8 mouse cellular contexts compared by ENCODE assay signal in the genomic region with DNA sequence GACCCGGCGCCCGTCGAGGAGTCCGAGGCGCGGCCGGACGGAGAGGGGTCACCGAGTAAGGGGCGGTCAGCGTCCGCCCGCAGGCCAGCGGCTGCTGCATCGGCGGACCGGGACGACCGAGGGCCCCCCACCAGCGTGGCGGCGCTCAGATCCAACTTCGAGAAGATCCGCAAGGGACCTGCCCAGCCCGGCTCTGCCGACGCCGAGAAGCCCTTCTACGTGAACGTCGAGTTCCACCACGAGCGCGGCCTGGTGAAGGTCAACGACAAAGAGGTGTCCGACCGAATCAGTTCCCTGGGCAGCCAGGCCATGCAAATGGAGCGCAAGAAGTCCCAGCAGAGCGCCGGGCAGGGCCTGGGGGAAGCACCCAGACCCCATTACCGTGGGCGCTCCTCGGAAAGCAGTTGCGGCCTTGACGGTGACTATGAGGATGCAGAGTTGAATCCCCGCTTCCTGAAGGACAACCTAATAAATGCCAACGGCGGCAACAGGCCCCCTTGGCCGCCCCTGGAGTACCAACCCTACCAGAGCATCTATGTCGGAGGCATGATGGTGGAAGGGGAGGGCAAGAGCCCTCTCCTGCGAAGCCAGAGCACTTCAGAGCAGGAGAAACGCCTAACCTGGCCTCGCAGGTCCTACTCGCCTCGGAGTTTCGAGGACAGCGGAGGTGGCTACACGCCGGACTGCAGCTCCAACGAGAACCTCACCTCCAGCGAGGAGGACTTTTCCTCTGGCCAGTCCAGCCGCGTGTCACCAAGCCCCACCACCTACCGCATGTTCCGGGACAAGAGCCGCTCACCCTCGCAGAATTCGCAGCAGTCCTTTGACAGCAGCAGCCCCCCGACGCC. TPM values are rescaled to one million over a fixed set of nuclear protein-coding genes. Genes with fewer than 3 reads are reported as not detected.
DNase-seq lines count a peak whose midpoint lies in the region; ATAC-seq and TF ChIP-seq lines count a peak whose summit lies in the region.

No protein-coding gene starts in this region.

- H3K9ac ChIP-seq in embryonic facial prominence, embryonic 15.5 days: peak overlapping the region; percentile 64
- H3K9ac ChIP-seq in hindbrain, postnatal 0 days (replicated peaks; ENCODE audit: low read length): peak overlapping the region; percentile 77
- H3K9ac ChIP-seq in liver, embryonic 15.5 days: peak overlapping the region; percentile 45; the same call in 1 of the 2 replicates

- peak overlapping the region; percentile 83 for H3K4me3 ChIP-seq in embryonic facial prominence, embryonic 15.5 days (replicated peaks)
- H3K4me3 ChIP-seq in hindbrain, postnatal 0 days (ENCODE audit: low read length): peak overlapping the region; percentile 87
- peak overlapping the region; percentile 64 for H3K4me3 ChIP-seq in liver, embryonic 15.5 days (replicated peaks)
- peak overlapping the region; percentile 92 for H3K4me3 ChIP-seq in small intestine, adult 2 months (ENCODE audit: low read depth, low read length)

- TF ChIP-seq CTCF in hindbrain, postnatal 0 days (IDR thresholded peaks at IDR 0.05; ENCODE audit: low read depth): no peak
- TF ChIP-seq CTCF in small intestine, adult 2 months (IDR thresholded peaks at IDR 0.05; ENCODE audit: extremely low read depth, insufficient read length, insufficient replicate concordance, low read depth, low read length): no peak

- no peaks in the 10 kb centered on the region for H3K9me3 ChIP-seq in embryonic facial prominence, embryonic 15.5 days (replicated peaks)
- H3K9me3 ChIP-seq in hindbrain, postnatal 0 days (ENCODE audit: low read length): no peaks in the 10 kb centered on the region
- no peaks in the 10 kb centered on the region for H3K9me3 ChIP-seq in liver, embryonic 15.5 days (replicated peaks)

- H3K4me1 ChIP-seq in embryonic facial prominence, embryonic 15.5 days: peaks cover 54% of the 10 kb centered on the region
- peaks cover 48% of the 10 kb centered on the region for H3K4me1 ChIP-seq in hindbrain, postnatal 0 days (ENCODE audit: insufficient read depth, low read length)
- peaks cover 55% of the 10 kb centered on the region for H3K4me1 ChIP-seq in liver, embryonic 15.5 days (replicated peaks)
- peaks cover 26% of the 10 kb centered on the region for H3K4me1 ChIP-seq in small intestine, adult 2 months (ENCODE audit: control insufficient read depth, insufficient read depth, insufficient read length, low read length)

- no peaks in the 10 kb centered on the region for H3K27me3 ChIP-seq in embryonic facial prominence, embryonic 15.5 days
- no peaks in the 10 kb centered on the region for H3K27me3 ChIP-seq in hindbrain, postnatal 0 days (ENCODE audit: insufficient read depth, low read length)
- H3K27me3 ChIP-seq in liver, embryonic 15.5 days: peaks cover 42% of the 10 kb centered on the region
- H3K27me3 ChIP-seq in small intestine, adult 2 months (ENCODE audit: control insufficient read depth, insufficient read depth, low read length): no peaks in the 10 kb centered on the region

- ATAC-seq in embryonic facial prominence, embryonic 15.5 days (ENCODE audit: insufficient number of reproducible peaks, low FRiP score, low TSS enrichment, low read depth): no peak
- no peak for ATAC-seq in hindbrain, postnatal 0 days
- ATAC-seq in liver, embryonic 15.5 days (ENCODE audit: insufficient read depth): no peak

- peak; percentile 91 for DNase-seq in heart, adult 11 months
- DNase-seq in heart, adult 8-10 months (ENCODE audit: low spot score): no peak
- peak; percentile 41 for DNase-seq in Muller cell, postnatal 12 days (ENCODE audit: inconsistent ontology term)
- DNase-seq in hindbrain, postnatal 0 days (ENCODE audit: low spot score): peak; percentile 46
- DNase-seq in MN1 (ENCODE audit: low spot score): no peak

- 3% methylated on average over 71 of the region's 71 CpGs for WGBS in embryonic facial prominence, embryonic 15.5 days
- WGBS in hindbrain, postnatal 0 days: 3% methylated on average over 67 of the region's 71 CpGs
- 2% methylated on average over 71 of the region's 71 CpGs for WGBS in liver, embryonic 15.5 days (ENCODE audit: insufficient replicate concordance)
- 9% methylated on average over 71 of the region's 71 CpGs for WGBS in small intestine, adult 2 months

- TF ChIP-seq POLR2A in small intestine, adult 2 months (IDR thresholded peaks at IDR 0.05; ENCODE audit: low read depth, low read length): no peak

- peaks cover 6% of the 10 kb centered on the region; the same call in 1 of the 2 replicates for H3K36me3 ChIP-seq in embryonic facial prominence, embryonic 15.5 days
- H3K36me3 ChIP-seq in hindbrain, postnatal 0 days (ENCODE audit: insufficient read depth, low read length): no peaks in the 10 kb centered on the region
- H3K36me3 ChIP-seq in liver, embryonic 15.5 days (replicated peaks): no peaks in the 10 kb centered on the region
- H3K36me3 ChIP-seq in small intestine, adult 2 months (ENCODE audit: control insufficient read depth, insufficient read depth, low read length): 0 out of 2 replicates have a peak, but pooled peaks cover 2% of the 10 kb centered on the region

- H3K4me2 ChIP-seq in embryonic facial prominence, embryonic 15.5 days (replicated peaks): peak overlapping the region; percentile 84
- H3K4me2 ChIP-seq in hindbrain, postnatal 0 days (ENCODE audit: low read depth, low read length): peak overlapping the region; percentile 81
- H3K4me2 ChIP-seq in liver, embryonic 15.5 days: peak overlapping the region; percentile 72

- no peak overlapping the region for H3K27ac ChIP-seq in embryonic facial prominence, embryonic 15.5 days (replicated peaks)
- peak overlapping the region; percentile 85 for H3K27ac ChIP-seq in hindbrain, postnatal 0 days
- H3K27ac ChIP-seq in liver, embryonic 15.5 days (replicated peaks): no peak overlapping the region
- no peak overlapping the region for H3K27ac ChIP-seq in small intestine, adult 2 months (ENCODE audit: insufficient read depth, low read depth, low read length)

RNA-seq across cellular contexts. Expression of gene Bcr, which starts 1.2 kb away (rescaled TPM):
- total RNA-seq in heart, adult 8-10 months (2022): 10 to 100 TPM in 2 of 4 experiments, 1 to 10 TPM in 2; 8.0 to 13.3 (median 9.5) TPM
- polyA plus RNA-seq in embryonic facial prominence, embryonic 15.5 days (2015; fragmentation: Nextera tagmentation; extraction: Ambion mirVana): 7.5 and 9.2 TPM in 2 replicates
- 54.4 and 61.4 TPM in 2 replicates for total RNA-seq in hindbrain, postnatal 0 days (2014; rRNA removed)
- polyA plus RNA-seq in hindbrain, postnatal 0 days (2015; fragmentation: Nextera tagmentation; extraction: Ambion mirVana): 10.1 and 10.5 TPM in 2 replicates
- polyA plus RNA-seq in liver, embryonic 15.5 days (2015; fragmentation: Nextera tagmentation; extraction: Ambion mirVana): 1.3 and 1.9 TPM in 2 replicates
- polyA plus RNA-seq in small intestine, adult 2 months (2012; rRNA removed): 10.1 and 46.9 TPM in 2 replicates

RNA-seq across cellular contexts. Expression of gene Rab36, which starts 24.7 kb away (rescaled TPM):
- total RNA-seq in heart, adult 8-10 months (2022): under 1 TPM; 0.46 to 0.97 (median 0.77) TPM
- 10.6 and 15.0 TPM in 2 replicates for polyA plus RNA-seq in embryonic facial prominence, embryonic 15.5 days (2015; fragmentation: Nextera tagmentation; extraction: Ambion mirVana)
- total RNA-seq in hindbrain, postnatal 0 days (2014; rRNA removed): 16.7 and 17.7 TPM in 2 replicates
- 25.3 TPM in 2 replicates for polyA plus RNA-seq in hindbrain, postnatal 0 days (2015; fragmentation: Nextera tagmentation; extraction: Ambion mirVana)
- 1.7 and 2.1 TPM in 2 replicates for polyA plus RNA-seq in liver, embryonic 15.5 days (2015; fragmentation: Nextera tagmentation; extraction: Ambion mirVana)
- 1.2 and 1.6 TPM in 2 replicates for polyA plus RNA-seq in small intestine, adult 2 months (2012; rRNA removed)

RNA-seq across cellular contexts. Expression of gene Rsph14, which starts 29.2 kb away (rescaled TPM):
- not detected for total RNA-seq in heart, adult 8-10 months (2022)
- 5.2 and 6.9 TPM in 2 replicates for polyA plus RNA-seq in embryonic facial prominence, embryonic 15.5 days (2015; fragmentation: Nextera tagmentation; extraction: Ambion mirVana)
- total RNA-seq in hindbrain, postnatal 0 days (2014; rRNA removed): 1.7 TPM in 1 of 2 replicates, not detected in the other
- polyA plus RNA-seq in hindbrain, postnatal 0 days (2015; fragmentation: Nextera tagmentation; extraction: Ambion mirVana): 0.43 and 0.46 TPM in 2 replicates
- polyA plus RNA-seq in liver, embryonic 15.5 days (2015; fragmentation: Nextera tagmentation; extraction: Ambion mirVana): not detected in 2 replicates
- polyA plus RNA-seq in small intestine, adult 2 months (2012; rRNA removed): not detected in 2 replicates

Comparison
In these comparisons a context has a peak if more than half of its experiments do, and no peak if none do; other contexts are left out.
1. DNase-seq: peak in heart, adult 11 months (single experiment), Muller cell, postnatal 12 days (single experiment) and hindbrain, postnatal 0 days (single experiment); none in heart, adult 8-10 months (single experiment) and MN1 (single experiment).
2. Peak in every context shown above with its lines, with median percentiles within 50 percentile points of each other: H3K4me2 ChIP-seq, H3K4me3 ChIP-seq and H3K9ac ChIP-seq.